Mouse (Mus musculus) heart, embryonic 16.5 days (tissue): ENCODE data around the gene Kdelc2. TPM values are rescaled to one million over a fixed set of nuclear protein-coding genes. Genes with fewer than 3 reads are reported as not detected.

Source experiments
- ATAC-seq: fragments of 200-750 bp; cut with Nextera tagmentation; replicated peaks from 2 replicates; pipeline ENCODE4 v1.8.0; 2017; ENCODE audit warnings: moderate number of reproducible peaks; ENCODE audit not compliant: insufficient read depth, low FRiP score; ENCODE audit errors: extremely low read depth
- H3K27ac ChIP-seq: fragments of 300-500 bp; sonication (generic); 2 replicates; pipeline ENCODE4 v1.5.1; 2014; ENCODE audit warnings: mild to moderate bottlenecking, low read length, control low read depth, moderate library complexity
- H3K27me3 ChIP-seq: fragments of 300-500 bp; sonication (generic); 2 replicates; pipeline ENCODE4 v1.6.1; 2014; ENCODE audit warnings: low read length, mixed read lengths; ENCODE audit not compliant: control insufficient read depth, insufficient read depth
- H3K36me3 ChIP-seq: fragments of 300-500 bp; sonication (generic); 2 replicates; pipeline ENCODE4 v1.6.1; 2014; ENCODE audit not compliant: control insufficient read depth, insufficient read depth
- H3K4me1 ChIP-seq: fragments of 300-500 bp; sonication (generic); 2 replicates; pipeline ENCODE4 v1.6.1; 2014; ENCODE audit warnings: low read length, mixed read lengths; ENCODE audit not compliant: control insufficient read depth, insufficient read depth
- H3K4me2 ChIP-seq: fragments of 300-500 bp; sonication (generic); 2 replicates; pipeline ENCODE4 v1.6.1; 2014; ENCODE audit warnings: low read depth, mild to moderate bottlenecking, control low read depth, low read length
- H3K4me3 ChIP-seq: fragments of 300-500 bp; sonication (generic); 2 replicates; pipeline ENCODE4 v1.5.1; 2014; ENCODE audit warnings: mild to moderate bottlenecking, control low read depth, low read length
- H3K9ac ChIP-seq: fragments of 300-500 bp; sonication (generic); 2 replicates; pipeline ENCODE4 v1.6.1; 2014; ENCODE audit warnings: low read length, control low read depth
- H3K9me3 ChIP-seq: fragments of 300-500 bp; sonication (generic); replicated peaks from 2 replicates; pipeline ENCODE4 v1.6.1; 2016; ENCODE audit warnings: low read length; ENCODE audit not compliant: control insufficient read depth
- WGBS: fragments of 180-500 bp; shearing (Covaris S2); extraction: QIAGEN DNeasy Blood & Tissue Kit; methylation state at CpG from one replicate; pipeline ENCODE4 v1.1.7; 2014; 5-methylcytosine and 5-hydroxymethylcytosine counted together
- polyA plus RNA-seq: library from polyadenylated mRNA; unstranded; fragments of >200 nt; fragmentation: Nextera tagmentation; extraction: Ambion mirVana; gene quantifications from 2 replicates; pipeline ENCODE4 v1.2.1, GENCODE M21; 2015

The Kdelc2 gene
- polyA plus RNA-seq, 1 experiment from 2014 or later, result 21.9 TPM

DNA sequence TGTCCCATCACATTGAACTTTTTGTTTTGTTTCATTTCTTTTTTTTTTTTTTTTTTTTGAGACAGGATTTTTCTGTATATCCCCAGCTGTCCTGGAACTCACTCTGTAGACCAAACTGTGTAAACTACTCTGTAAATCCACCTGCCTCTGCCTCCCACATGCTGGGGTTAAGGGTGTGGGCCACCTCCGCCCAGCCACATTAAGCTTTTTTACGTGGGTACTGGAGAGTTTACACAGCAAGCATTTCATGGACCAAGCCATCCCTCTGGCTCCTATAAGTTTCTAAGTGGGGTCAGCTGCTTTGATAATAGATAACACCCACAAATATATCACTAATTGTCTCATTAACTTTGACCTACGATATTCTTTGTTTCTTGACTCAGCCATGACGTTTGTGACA lies 24.7 kb downstream of the Kdelc2 start:
- Histone ChIP-seq H3K9ac (no peak overlapping the region), H3K27ac (no peak overlapping the region), H3K27me3 (no peaks in the 10 kb centered on the region), H3K36me3 (no peaks in the 10 kb centered on the region), H3K4me1 (peaks cover 6% of the 10 kb centered on the region), H3K4me3 (no peak overlapping the region), H3K9me3 (peaks cover 3% of the 10 kb centered on the region; the same call in 1 of the 2 replicates), H3K4me2 (no peak overlapping the region)
- no peak for ATAC-seq
- WGBS, result 70% methylated on average over 4 of the region's 4 CpGs

GRCm38 (mm10) chr9:53408953-53409361 lies 25.1 kb downstream of the Kdelc2 start:
- ATAC-seq, result no peak
- H3K9me3 ChIP-seq, result peaks cover 3% of the 10 kb centered on the region; the same call in 1 of the 2 replicates
- H3K4me3 ChIP-seq, result no peak overlapping the region
- peaks cover 6% of the 10 kb centered on the region for H3K4me1 ChIP-seq
- WGBS, result 38% methylated on average over 2 of the region's 2 CpGs
- H3K27ac ChIP-seq, result no peak overlapping the region
- no peaks in the 10 kb centered on the region for H3K36me3 ChIP-seq
- no peak overlapping the region for H3K4me2 ChIP-seq
- no peaks in the 10 kb centered on the region for H3K27me3 ChIP-seq
- no peak overlapping the region for H3K9ac ChIP-seq

DNA sequence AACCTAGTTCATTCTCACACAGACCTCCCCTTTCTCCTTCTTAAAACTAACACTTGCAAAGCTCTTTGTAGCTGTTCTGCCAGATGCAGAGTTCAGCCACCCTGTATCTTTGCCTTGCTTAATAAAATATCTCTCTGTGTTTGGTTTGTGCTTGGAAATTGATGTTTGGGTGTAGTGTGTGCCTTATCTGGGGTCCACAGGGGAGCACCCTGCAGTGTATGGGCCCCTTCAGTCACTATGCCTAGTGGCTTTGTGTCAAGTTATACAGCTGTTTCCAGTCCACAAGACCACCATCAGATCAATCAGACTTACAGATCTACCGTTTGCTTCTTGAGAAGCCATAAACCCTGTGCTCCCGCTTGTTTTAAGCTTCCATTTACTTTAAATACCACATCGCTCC lies 25.6 kb downstream of the Kdelc2 start:
- Histone ChIP-seq H3K36me3 (no peaks in the 10 kb centered on the region), H3K27me3 (no peaks in the 10 kb centered on the region), H3K4me1 (peaks cover 4% of the 10 kb centered on the region), H3K9ac (no peak overlapping the region), H3K27ac (no peak overlapping the region), H3K4me2 (no peak overlapping the region), H3K9me3 (peaks cover 3% of the 10 kb centered on the region; the same call in 1 of the 2 replicates), H3K4me3 (no peak overlapping the region)
- 87% methylated on average over 3 of the region's 3 CpGs for WGBS
- ATAC-seq, result no peak

DNA sequence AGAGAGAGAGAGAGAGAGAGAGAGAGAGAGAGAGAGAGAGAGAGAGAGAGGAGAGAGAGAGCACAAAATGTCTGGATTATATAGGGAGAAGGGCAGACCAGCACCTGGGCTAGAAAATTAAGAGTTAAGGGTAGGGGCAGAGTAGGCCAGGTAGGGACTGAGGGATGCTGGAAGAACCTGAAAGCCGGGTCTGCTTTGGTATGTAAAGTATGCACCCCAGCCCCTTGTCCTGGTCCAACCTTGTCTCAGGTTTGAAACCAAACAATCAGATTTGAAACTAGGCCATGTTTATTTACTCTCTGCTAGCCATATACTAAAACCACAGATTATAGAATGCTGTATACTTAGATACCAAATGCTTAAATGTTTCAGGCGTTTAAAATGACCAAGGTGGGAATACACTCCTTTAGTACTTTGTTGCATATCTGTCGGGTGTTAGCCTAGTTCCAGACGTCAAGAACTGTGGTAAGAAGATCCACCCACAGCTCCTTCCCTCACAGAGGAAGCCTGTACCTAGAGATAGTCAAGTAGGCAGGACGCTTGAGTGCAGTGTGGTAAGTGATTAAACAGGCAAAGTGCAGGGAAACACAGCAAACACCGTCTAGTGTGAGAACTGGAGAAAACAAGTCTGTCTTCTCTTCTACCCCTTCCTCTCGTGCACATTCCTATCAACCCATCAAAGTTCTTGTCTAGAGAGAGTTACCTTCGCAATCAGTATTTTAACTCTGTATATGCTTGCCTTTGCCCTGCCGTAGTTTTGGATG lies 38.5 kb downstream of the Kdelc2 start:
- no peak for ATAC-seq

GRCm38 (mm10) chr9:53426726-53427125 lies 42.9 kb downstream of the Kdelc2 start:
- no peaks in the 10 kb centered on the region for H3K36me3 ChIP-seq
- H3K27me3 ChIP-seq, result no peaks in the 10 kb centered on the region
- H3K9me3 ChIP-seq, result no peaks in the 10 kb centered on the region
- no peak overlapping the region for H3K4me3 ChIP-seq
- no peak overlapping the region for H3K9ac ChIP-seq
- no peak overlapping the region for H3K4me2 ChIP-seq
- ATAC-seq, result no peak
- H3K4me1 ChIP-seq, result no peaks in the 10 kb centered on the region
- WGBS, result 83% methylated on average over 3 of the region's 3 CpGs
- no peak overlapping the region for H3K27ac ChIP-seq

More for the DNA sequence above, 38.5 kb downstream of the Kdelc2 start:
- no peaks in the 10 kb centered on the region for H3K27me3 ChIP-seq
- no peaks in the 10 kb centered on the region for H3K4me1 ChIP-seq
- H3K36me3 ChIP-seq, result no peaks in the 10 kb centered on the region
- H3K4me3 ChIP-seq, result no peak overlapping the region
- H3K9ac ChIP-seq, result no peak overlapping the region
- no peaks in the 10 kb centered on the region for H3K9me3 ChIP-seq
- no peak overlapping the region for H3K27ac ChIP-seq
- no peak overlapping the region for H3K4me2 ChIP-seq
- 47% methylated on average over 9 of the region's 9 CpGs for WGBS

GRCm38 (mm10) chr9:53427638-53428037 lies 43.8 kb downstream of the Kdelc2 start:
- Histone ChIP-seq H3K4me3 (no peak overlapping the region), H3K27ac (no peak overlapping the region), H3K27me3 (no peaks in the 10 kb centered on the region), H3K9me3 (no peaks in the 10 kb centered on the region), H3K36me3 (no peaks in the 10 kb centered on the region), H3K4me1 (no peaks in the 10 kb centered on the region), H3K4me2 (no peak overlapping the region), H3K9ac (no peak overlapping the region)
- 65% methylated on average over 3 of the region's 3 CpGs for WGBS
- no peak for ATAC-seq

DNA sequence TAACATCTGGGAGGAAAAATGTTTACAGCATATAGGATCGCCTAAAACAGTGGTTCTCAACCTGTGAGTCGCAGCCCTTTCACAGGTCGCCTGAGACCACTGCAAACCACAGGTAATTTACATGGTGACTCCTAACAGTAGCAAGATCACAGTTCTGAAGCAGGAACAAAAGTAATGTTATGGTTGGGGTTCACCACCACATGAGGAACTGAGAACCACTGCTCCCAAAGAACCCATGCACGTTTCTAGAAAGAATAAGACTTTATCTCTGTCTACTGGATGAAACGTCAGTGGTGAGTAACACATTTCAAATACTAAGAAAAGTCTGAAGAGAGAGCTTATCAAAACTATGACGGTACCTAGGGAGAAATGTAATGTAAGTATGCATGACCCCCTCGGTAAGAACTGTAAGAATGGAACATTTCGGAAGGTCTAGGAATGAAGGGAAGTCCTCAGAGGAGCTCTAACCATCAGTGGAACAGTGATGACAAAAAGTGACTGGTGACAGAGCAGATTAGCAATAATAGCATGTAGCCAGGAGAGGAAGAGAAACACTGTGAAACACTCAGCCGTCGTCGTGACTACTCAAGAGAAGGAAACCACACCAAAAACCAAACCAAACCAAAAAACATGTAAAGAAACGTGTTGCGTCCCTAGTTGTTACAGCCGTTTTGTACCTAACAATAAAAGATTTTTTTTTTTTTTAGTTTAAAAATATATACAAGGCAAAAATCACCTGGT lies 52.2 kb downstream of the Kdelc2 start:
- H3K9ac ChIP-seq, result no peak overlapping the region
- no peak overlapping the region for H3K4me2 ChIP-seq
- no peak overlapping the region for H3K27ac ChIP-seq
- H3K27me3 ChIP-seq, result no peaks in the 10 kb centered on the region
- no peak for ATAC-seq
- H3K36me3 ChIP-seq, result peaks cover 12% of the 10 kb centered on the region
- H3K9me3 ChIP-seq, result no peaks in the 10 kb centered on the region
- 68% methylated on average over 14 of the region's 14 CpGs for WGBS
- H3K4me1 ChIP-seq, result no peaks in the 10 kb centered on the region
- no peak overlapping the region for H3K4me3 ChIP-seq

DNA sequence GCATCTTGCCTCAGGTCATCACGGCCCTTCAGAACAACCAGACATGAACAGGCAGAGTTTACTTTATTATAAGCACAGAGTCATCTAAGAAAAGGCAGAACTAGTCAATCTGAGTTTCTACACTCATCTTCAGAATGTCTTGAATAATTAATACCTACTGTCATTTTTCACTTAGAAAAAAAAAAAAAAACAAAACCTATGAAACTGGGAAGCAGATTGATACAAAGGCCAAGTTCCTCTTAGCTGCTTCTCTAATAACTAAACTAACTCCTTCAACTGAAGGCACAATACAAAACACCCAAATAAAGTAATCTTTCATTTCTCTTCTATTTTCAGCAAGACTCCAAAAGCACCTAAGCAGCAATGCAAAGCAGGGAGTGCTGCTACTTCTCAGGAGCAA lies 66.8 kb downstream of the Kdelc2 start:
- no peaks in the 10 kb centered on the region for H3K27me3 ChIP-seq
- no peaks in the 10 kb centered on the region for H3K4me1 ChIP-seq
- peaks cover 3% of the 10 kb centered on the region; the same call in 1 of the 2 replicates for H3K36me3 ChIP-seq
- H3K27ac ChIP-seq, result no peak overlapping the region
- WGBS, result 93% methylated on average over 1 of the region's 1 CpGs
- no peak overlapping the region for H3K9ac ChIP-seq
- H3K4me3 ChIP-seq, result no peak overlapping the region
- no peak overlapping the region for H3K4me2 ChIP-seq
- no peak for ATAC-seq
- no peaks in the 10 kb centered on the region for H3K9me3 ChIP-seq
